34 mouse cellular contexts compared by ENCODE assay signal in the genomic region with DNA sequence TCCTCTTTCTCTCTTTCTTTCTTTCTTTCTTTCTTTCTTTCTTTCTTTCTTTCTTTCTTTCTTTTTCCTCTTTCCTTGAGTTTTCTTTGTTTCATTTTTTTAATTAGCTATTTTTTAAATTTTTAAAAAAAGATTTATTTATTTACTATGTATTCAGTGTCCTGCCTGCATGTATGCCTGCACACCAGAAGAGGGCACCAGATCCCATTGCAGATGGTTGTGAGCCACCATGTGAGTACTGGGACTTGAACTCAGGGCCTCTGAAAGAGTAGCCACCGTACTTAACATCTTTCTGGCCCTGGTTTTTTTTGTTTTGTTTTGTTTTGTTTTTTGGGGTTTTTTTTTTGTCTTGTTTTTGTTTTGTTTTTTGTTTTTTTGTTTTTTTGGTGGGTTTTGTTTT. TPM values are rescaled to one million over a fixed set of nuclear protein-coding genes. Genes with fewer than 3 reads are reported as not detected.
DNase-seq lines count a peak whose midpoint lies in the region; ATAC-seq and TF ChIP-seq lines count a peak whose summit lies in the region.
"Had no signal": no experiment of that assay in that cellular context is flagged by ENCODE, and none has a peak within 500 bp of the region (broad histone marks: within the 10 kb centered on the region; RNA-seq: fewer than 3 reads in every experiment).

No protein-coding gene starts in this region.

- no peak overlapping the region for H3K27ac ChIP-seq in gastrocnemius, adult 2 months
- no peak overlapping the region for H3K27ac ChIP-seq in kidney, postnatal 0 days
- H3K27ac ChIP-seq: embryonic facial prominence, embryonic 12.5 days; forebrain, embryonic 12.5 days; hindbrain, embryonic 12.5 days; limb, embryonic 10.5 days; liver, embryonic 13.5 days; midbrain, embryonic 15.5 days; stomach, embryonic 15.5 days had no signal

- no peak overlapping the region for H3K9ac ChIP-seq in kidney, postnatal 0 days (ENCODE audit: low read depth, low read length)
- H3K9ac ChIP-seq: embryonic facial prominence, embryonic 12.5 days; forebrain, embryonic 12.5 days; heart, embryonic 12.5 days; hindbrain, embryonic 12.5 days; liver, embryonic 13.5 days; midbrain, embryonic 15.5 days; stomach, embryonic 15.5 days had no signal

- intact Hi-C loops in gastrocnemius, adult 2 months (cut with DNase I) = no loop called here

- no peaks in the 10 kb centered on the region for H3K36me3 ChIP-seq in kidney, postnatal 0 days (ENCODE audit: insufficient read depth, low read length)
- H3K36me3 ChIP-seq: embryonic facial prominence, embryonic 12.5 days; forebrain, embryonic 12.5 days; G1E; heart, embryonic 12.5 days; hindbrain, embryonic 12.5 days; limb, embryonic 10.5 days; liver, embryonic 13.5 days; midbrain, embryonic 15.5 days; stomach, embryonic 15.5 days had no signal

- WGBS in kidney, postnatal 0 days = 91% methylated on average over 1 of the region's 1 CpGs
- WGBS in lung, adult 2 months = 97% methylated on average over 1 of the region's 1 CpGs

- no peaks in the 10 kb centered on the region for H3K27me3 ChIP-seq in kidney, postnatal 0 days (ENCODE audit: insufficient read depth, low read length)
- H3K27me3 ChIP-seq: midbrain, embryonic 15.5 days; stomach, embryonic 15.5 days had no signal

- no peak overlapping the region for H3K4me3 ChIP-seq in gastrocnemius, adult 2 months
- H3K4me3 ChIP-seq in kidney, postnatal 0 days (replicated peaks; ENCODE audit: low read depth, low read length) = no peak overlapping the region
- no peak overlapping the region for H3K4me3 ChIP-seq in lung, adult 2 months (replicated peaks; ENCODE audit: extremely low read depth, low read depth, low read length)
- H3K4me3 ChIP-seq: embryonic facial prominence, embryonic 12.5 days; erythroblast, embryonic 14.5 days; forebrain, embryonic 12.5 days; heart, embryonic 12.5 days; hindbrain, embryonic 12.5 days; limb, embryonic 10.5 days; liver, embryonic 13.5 days; midbrain, embryonic 15.5 days; stomach, embryonic 15.5 days had no signal

- H3K9me3 ChIP-seq in kidney, postnatal 0 days (replicated peaks; ENCODE audit: low read length) = no peaks in the 10 kb centered on the region
- H3K9me3 ChIP-seq: embryonic facial prominence, embryonic 12.5 days; forebrain, embryonic 12.5 days; G1E; heart, embryonic 12.5 days; hindbrain, embryonic 12.5 days; limb, embryonic 10.5 days; liver, embryonic 13.5 days; midbrain, embryonic 15.5 days; stomach, embryonic 15.5 days had no signal

- no peak for TF ChIP-seq POLR2A in lung, adult 2 months (IDR thresholded peaks at IDR 0.05; ENCODE audit: borderline replicate concordance, extremely low read depth, low read depth, low read length)
- no peak for TF ChIP-seq POLR2A in brain, embryonic 14.5 days (IDR thresholded peaks at IDR 0.05; ENCODE audit: borderline replicate concordance, extremely low read depth, insufficient read depth, insufficient read length, poor library complexity, severe bottlenecking)

- H3K4me1 ChIP-seq in kidney, postnatal 0 days (replicated peaks; ENCODE audit: insufficient read depth, low read length) = peaks cover 41% of the 10 kb centered on the region
- H3K4me1 ChIP-seq in lung, adult 2 months (ENCODE audit: control insufficient read depth, insufficient read depth, low read length) = peaks cover 37% of the 10 kb centered on the region

- DNase-seq in gastrocnemius, adult 2 months = no peak
- DNase-seq in gastrocnemius, postnatal 10 days = no peak
- no peak for DNase-seq in kidney, postnatal 0 days (ENCODE audit: low spot score)
- DNase-seq in kidney, postnatal 25 days = no peak
- DNase-seq in lung, adult 2 months = no peak
- DNase-seq in lung, postnatal 4 days = no peak
- no peak for DNase-seq in brain, embryonic 14.5 days (ENCODE audit: low read depth)
- DNase-seq: adrenal gland, adult 8-10 months; cerebellum, adult 18-20 months; cerebellum, postnatal 14 days; kidney, adult 9 months; kidney, postnatal 4 days; liver, embryonic 13.5 days; lung, postnatal 14 days; right cerebral cortex, adult 18-20 months; right cerebral cortex, postnatal 4 days; thymus, adult 18-20 months; thymus, postnatal 36 days had no signal

- peak; percentile 37; the same call in 1 of the 2 replicates for TF ChIP-seq CTCF in gastrocnemius, adult 2 months (IDR thresholded peaks at IDR 0.05)
- TF ChIP-seq CTCF in kidney, postnatal 0 days (IDR thresholded peaks at IDR 0.05; ENCODE audit: low read depth) = peak; percentile 57
- TF ChIP-seq CTCF in lung, adult 2 months (IDR thresholded peaks at IDR 0.05; ENCODE audit: insufficient read depth, low read length) = peak; percentile 52
- peak; percentile 18; the same call in 1 of the 2 replicates for TF ChIP-seq CTCF in brain, embryonic 14.5 days (IDR thresholded peaks at IDR 0.05; ENCODE audit: borderline replicate concordance, extremely low read depth, insufficient read depth, insufficient read length)

- no peak for ATAC-seq in kidney, postnatal 0 days (replicated peaks; ENCODE audit: low FRiP score, low read depth)
- ATAC-seq in monocyte, adult 5-6 weeks (replicated peaks; ENCODE audit: insufficient number of reproducible peaks, low FRiP score, low TSS enrichment, poor library complexity, severe bottlenecking) = no peak
- ATAC-seq: inflammation-experienced regulatory T-cells, adult 6 months; midbrain, embryonic 15.5 days had no signal

- H3K4me2 ChIP-seq in kidney, postnatal 0 days (ENCODE audit: low read length) = no peak overlapping the region
- H3K4me2 ChIP-seq: embryonic facial prominence, embryonic 12.5 days; forebrain, embryonic 12.5 days; heart, embryonic 12.5 days; hindbrain, embryonic 12.5 days; liver, embryonic 13.5 days; midbrain, embryonic 15.5 days; stomach, embryonic 15.5 days had no signal

RNA-seq across cellular contexts. Expression of a gene that starts 12.8 kb away (rescaled TPM):
- total RNA-seq in gastrocnemius, adult 2 months (2021) = 1 to 10 TPM; 8.5 to 10.0 TPM
- 10 to 100 TPM; 26.3 to 35.0 TPM for total RNA-seq in gastrocnemius, postnatal 10 days (2021)
- 51.4 and 57.1 TPM in 2 replicates for polyA plus RNA-seq in kidney, postnatal 0 days (2015; fragmentation: Nextera tagmentation; extraction: Ambion mirVana)
- 221 and 277 TPM in 2 replicates for polyA plus RNA-seq in lung, adult 2 months (2012; rRNA removed)
- 9.3 and 13.5 TPM in 2 replicates for polyA plus RNA-seq in brain, embryonic 14.5 days (2012; rRNA removed)
- total RNA-seq in monocyte, adult 5-6 weeks (2017) = 0.29 to 1.2 TPM (median 0.75 TPM) in 3 replicates
- total RNA-seq: granulocyte monocyte progenitor cell, adult 5-6 weeks; megakaryocyte-erythroid progenitor cell, adult 5-6 weeks had no signal
- polyA plus RNA-seq: G1E; inflammation-experienced regulatory T-cells, adult 6 months had no signal

RNA-seq across cellular contexts. Expression of a gene that starts 25.7 kb away (rescaled TPM):
- not detected for total RNA-seq in gastrocnemius, adult 2 months (2021)
- not detected for total RNA-seq in gastrocnemius, postnatal 10 days (2021)
- polyA plus RNA-seq in kidney, postnatal 0 days (2015; fragmentation: Nextera tagmentation; extraction: Ambion mirVana) = 0.91 and 1.2 TPM in 2 replicates
- polyA plus RNA-seq in lung, adult 2 months (2012; rRNA removed) = 6.0 and 7.2 TPM in 2 replicates
- polyA plus RNA-seq in brain, embryonic 14.5 days (2012; rRNA removed) = 0.16 and 0.19 TPM in 2 replicates
- not detected in 3 replicates for total RNA-seq in monocyte, adult 5-6 weeks (2017)
- total RNA-seq: adrenal gland, adult 8-10 months; G1E; gastrocnemius, adult 8-10 months; granulocyte monocyte progenitor cell, adult 5-6 weeks; layer of hippocampus, postnatal 10 days; megakaryocyte-erythroid progenitor cell, adult 5-6 weeks had no signal
- polyA plus RNA-seq: embryonic facial prominence, embryonic 12.5 days; erythroblast, embryonic 14.5 days; forebrain, embryonic 12.5 days; G1E; hindbrain, embryonic 12.5 days; inflammation-experienced regulatory T-cells, adult 6 months; limb, embryonic 10.5 days; neural tube, embryonic 14.5 days had no signal

RNA-seq across cellular contexts. Expression of a gene that starts 26.8 kb away (rescaled TPM):
- total RNA-seq in gastrocnemius, adult 2 months (2021) = 1 to 10 TPM; 6.1 to 6.8 TPM
- total RNA-seq in gastrocnemius, postnatal 10 days (2021) = 10 to 100 TPM in 1 of 2 experiments, 1 to 10 TPM in 1; 9.3 to 11.3 TPM
- 8.2 and 9.2 TPM in 2 replicates for polyA plus RNA-seq in kidney, postnatal 0 days (2015; fragmentation: Nextera tagmentation; extraction: Ambion mirVana)
- 61.5 and 73.5 TPM in 2 replicates for polyA plus RNA-seq in lung, adult 2 months (2012; rRNA removed)
- 5.1 and 5.5 TPM in 2 replicates for polyA plus RNA-seq in brain, embryonic 14.5 days (2012; rRNA removed)
- total RNA-seq in monocyte, adult 5-6 weeks (2017) = 0.21 to 3.7 TPM (median 2.1 TPM) in 3 replicates
- total RNA-seq: G1E; granulocyte monocyte progenitor cell, adult 5-6 weeks; megakaryocyte-erythroid progenitor cell, adult 5-6 weeks had no signal
- polyA plus RNA-seq: G1E had no signal

RNA-seq across cellular contexts. Expression of a gene that starts 47.4 kb away (rescaled TPM):
- 10 to 100 TPM; 43.1 to 45.7 TPM for total RNA-seq in gastrocnemius, adult 2 months (2021)
- 10 to 100 TPM; 31.1 to 33.8 TPM for total RNA-seq in gastrocnemius, postnatal 10 days (2021)
- 41.5 and 42.8 TPM in 2 replicates for polyA plus RNA-seq in kidney, postnatal 0 days (2015; fragmentation: Nextera tagmentation; extraction: Ambion mirVana)
- polyA plus RNA-seq in lung, adult 2 months (2012; rRNA removed) = 113 and 121 TPM in 2 replicates
- 76.1 and 79.1 TPM in 2 replicates for polyA plus RNA-seq in brain, embryonic 14.5 days (2012; rRNA removed)
- total RNA-seq in monocyte, adult 5-6 weeks (2017) = 18.3 to 37.9 TPM (median 20.8 TPM) in 3 replicates

RNA-seq across cellular contexts. Expression of a gene that starts 56.4 kb away (rescaled TPM):
- total RNA-seq in gastrocnemius, adult 2 months (2021) = 1 to 10 TPM; 2.6 to 3.1 TPM
- total RNA-seq in gastrocnemius, postnatal 10 days (2021) = 1 to 10 TPM; 7.9 to 9.5 TPM
- polyA plus RNA-seq in kidney, postnatal 0 days (2015; fragmentation: Nextera tagmentation; extraction: Ambion mirVana) = 18.8 and 18.9 TPM in 2 replicates
- polyA plus RNA-seq in lung, adult 2 months (2012; rRNA removed) = 78.0 and 98.3 TPM in 2 replicates
- polyA plus RNA-seq in brain, embryonic 14.5 days (2012; rRNA removed) = 37.6 and 72.6 TPM in 2 replicates
- 19.9 to 42.9 TPM (median 22.6 TPM) in 3 replicates for total RNA-seq in monocyte, adult 5-6 weeks (2017)
- total RNA-seq: G1E had no signal
- polyA plus RNA-seq: G1E had no signal
